Mouse (Mus musculus) neural tube, embryonic 11.5 days (tissue): Measurements from ENCODE around the gene Mapk13. TPM values are rescaled to one million over a fixed set of nuclear protein-coding genes. Genes with fewer than 3 reads are reported as not detected.
A peak's percentile ranks its signal among the peaks of the same experiment; 100 is the strongest.

ENCODE experiments used
- ATAC-seq: fragments of 200-750 bp; cut with Nextera tagmentation; 2 replicates; pipeline ENCODE4 v1.8.0; 2017; ENCODE audit warnings: moderate number of reproducible peaks, mild to moderate bottlenecking, moderate TSS enrichment, moderate library complexity; ENCODE audit not compliant: insufficient read depth, low FRiP score, low TSS enrichment
- DNase-seq: peaks from one replicate; pipeline ENCODE4 v3.0.0-alpha.2; 2015; ENCODE audit warnings: low spot score
- H3K27ac ChIP-seq: fragments of 300-500 bp; sonication (generic); 2 replicates; pipeline ENCODE4 v1.5.1; 2014; ENCODE audit warnings: low read depth, mild to moderate bottlenecking, low read length
- H3K27me3 ChIP-seq: fragments of 300-500 bp; sonication (generic); 2 replicates; pipeline ENCODE4 v1.6.1; 2014; ENCODE audit warnings: mild to moderate bottlenecking, low read length, mixed read lengths; ENCODE audit not compliant: control insufficient read depth, insufficient read depth
- H3K36me3 ChIP-seq: fragments of 300-500 bp; sonication (generic); 2 replicates; pipeline ENCODE4 v1.6.1; 2014; ENCODE audit warnings: mild to moderate bottlenecking, low read length, moderate library complexity, mixed read lengths; ENCODE audit not compliant: control insufficient read depth, insufficient read depth
- H3K4me1 ChIP-seq: fragments of 300-500 bp; sonication (generic); 2 replicates; pipeline ENCODE4 v1.6.1; 2014; ENCODE audit warnings: low read length, mixed read lengths; ENCODE audit not compliant: control insufficient read depth, insufficient read depth
- H3K4me2 ChIP-seq: fragments of 300-500 bp; sonication (generic); 2 replicates; pipeline ENCODE4 v1.6.1; 2014; ENCODE audit warnings: low read depth, mild to moderate bottlenecking, moderate library complexity
- H3K4me3 ChIP-seq: fragments of 300-500 bp; sonication (generic); 2 replicates; pipeline ENCODE4 v1.5.1; 2014; ENCODE audit warnings: low read depth, low read length
- H3K9ac ChIP-seq: fragments of 300-500 bp; sonication (generic); 2 replicates; pipeline ENCODE4 v1.6.1; 2014; ENCODE audit warnings: mild to moderate bottlenecking, low read length
- H3K9me3 ChIP-seq: fragments of 300-500 bp; sonication (generic); 2 replicates; pipeline ENCODE4 v1.6.1; 2016; ENCODE audit warnings: low read length; ENCODE audit not compliant: control insufficient read depth
- WGBS: fragments of 180-500 bp; shearing (Covaris S2); extraction: QIAGEN DNeasy Blood & Tissue Kit; methylation state at CpG from one replicate; pipeline ENCODE4 v1.1.7; 2014; 5-methylcytosine and 5-hydroxymethylcytosine counted together
- polyA plus RNA-seq: library from polyadenylated mRNA; unstranded; fragments of >200 nt; fragmentation: Nextera tagmentation; extraction: Ambion mirVana; gene quantifications from 2 replicates; pipeline ENCODE4 v1.2.1, GENCODE M21; 2014

Gene Mapk13
- polyA plus RNA-seq, 1 experiment from 2014 or later, result 1.8 TPM

DNA sequence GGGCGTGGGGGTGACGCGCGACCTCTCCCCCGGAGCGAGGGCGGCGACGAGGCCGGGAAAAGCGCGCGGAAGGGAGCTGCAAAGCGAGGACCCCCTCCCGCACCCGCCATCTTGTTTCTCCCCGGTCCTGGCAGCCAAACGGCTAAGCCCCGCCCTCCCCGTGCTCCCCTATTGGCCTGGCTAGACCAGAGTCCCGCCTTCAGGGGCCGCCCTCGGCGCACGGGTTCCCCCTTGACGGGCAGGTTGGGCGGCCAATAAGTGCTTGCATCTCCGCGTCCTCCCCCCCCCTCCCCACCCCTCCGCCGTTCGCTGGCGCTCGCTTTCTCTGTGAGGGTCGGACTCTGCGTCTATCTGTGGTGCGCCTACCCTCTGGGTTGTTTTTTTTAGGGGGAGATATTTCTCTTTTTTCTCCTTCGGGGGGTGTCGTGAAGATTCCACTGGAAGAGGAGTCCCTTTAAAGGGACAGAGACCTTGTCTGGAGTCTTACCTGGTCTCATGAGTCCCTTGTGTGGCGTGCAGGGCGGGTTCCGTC, 32.4 kb downstream of the Mapk13 start:
- peaks cover 2% of the 10 kb centered on the region; the same call in 1 of the 2 replicates for H3K4me1 ChIP-seq
- H3K27ac ChIP-seq, result peak overlapping the region; percentile 99
- H3K27me3 ChIP-seq, result no peaks in the 10 kb centered on the region
- H3K9ac ChIP-seq, result peak overlapping the region; percentile 99
- under 1% methylated on average over 27 of the region's 42 CpGs for WGBS
- H3K36me3 ChIP-seq, result peaks cover 4% of the 10 kb centered on the region
- H3K9me3 ChIP-seq, result no peaks in the 10 kb centered on the region
- DNase-seq, result peak; percentile 99
- peak overlapping the region; percentile 96 for H3K4me3 ChIP-seq
- H3K4me2 ChIP-seq, result peak overlapping the region; percentile 72
- peak; percentile 98 for ATAC-seq

DNA sequence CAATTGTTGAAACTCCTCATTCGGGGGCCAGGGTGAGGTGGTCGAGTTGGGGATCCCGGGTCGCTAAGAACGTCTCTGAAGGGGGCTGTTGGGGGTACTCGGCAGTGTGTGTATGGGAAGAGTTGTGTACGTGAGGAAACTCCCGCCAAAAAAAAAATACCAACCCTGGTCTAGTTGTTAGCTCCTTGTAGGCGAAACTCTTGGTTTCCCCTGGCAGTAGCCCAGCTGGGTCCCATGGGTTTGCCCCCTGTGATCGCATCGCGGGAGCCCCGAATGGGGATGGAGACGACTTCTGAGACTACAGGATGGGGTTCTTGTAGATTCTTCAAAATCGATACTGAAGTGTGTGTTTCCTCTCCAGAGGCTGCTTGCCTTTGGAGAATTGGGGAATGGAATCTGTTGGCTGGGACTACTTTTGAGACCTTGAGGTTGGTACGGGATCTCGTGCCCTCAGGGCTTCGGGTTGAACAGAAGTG, 32.9 kb downstream of the Mapk13 start:
- Histone ChIP-seq H3K27me3 (no peaks in the 10 kb centered on the region), H3K9ac (peak overlapping the region; percentile 70), H3K9me3 (no peaks in the 10 kb centered on the region), H3K4me3 (peak overlapping the region; percentile 96), H3K27ac (no peak overlapping the region), H3K36me3 (peaks cover 9% of the 10 kb centered on the region), H3K4me2 (peak overlapping the region; percentile 66), H3K4me1 (peaks cover 2% of the 10 kb centered on the region; the same call in 1 of the 2 replicates)
- WGBS, result 1% methylated on average over 18 of the region's 18 CpGs
- ATAC-seq (peak; percentile 15), DNase-seq (peak; percentile 20)

DNA sequence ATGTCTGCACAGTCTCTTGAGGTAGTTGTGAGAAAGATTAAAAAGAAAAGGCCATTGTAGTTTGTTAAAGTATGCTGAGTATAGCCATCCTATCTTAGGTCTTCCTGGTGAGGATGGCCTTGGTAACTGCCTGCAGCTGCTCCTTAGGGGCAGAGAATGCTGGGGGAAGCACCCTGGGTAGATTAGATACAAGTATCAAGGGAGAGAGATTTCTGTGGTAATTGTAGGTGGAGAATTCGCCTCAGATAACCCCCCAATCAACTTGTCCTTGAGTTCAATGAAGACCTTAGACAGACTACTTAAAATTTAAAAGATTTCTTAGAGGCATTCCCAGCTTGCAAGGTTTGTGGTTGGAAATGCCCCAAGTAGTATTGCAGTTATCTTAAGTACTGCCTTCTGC, 34.2 kb downstream of the Mapk13 start:
- ATAC-seq (no peak), DNase-seq (no peak)
- WGBS, result 91% methylated on average over 1 of the region's 1 CpGs
- Histone ChIP-seq H3K4me1 (peaks cover 2% of the 10 kb centered on the region; the same call in 1 of the 2 replicates), H3K36me3 (peaks cover 12% of the 10 kb centered on the region), H3K4me2 (no peak overlapping the region), H3K9me3 (no peaks in the 10 kb centered on the region), H3K27me3 (no peaks in the 10 kb centered on the region), H3K27ac (no peak overlapping the region), H3K4me3 (no peak overlapping the region), H3K9ac (no peak overlapping the region)

DNA sequence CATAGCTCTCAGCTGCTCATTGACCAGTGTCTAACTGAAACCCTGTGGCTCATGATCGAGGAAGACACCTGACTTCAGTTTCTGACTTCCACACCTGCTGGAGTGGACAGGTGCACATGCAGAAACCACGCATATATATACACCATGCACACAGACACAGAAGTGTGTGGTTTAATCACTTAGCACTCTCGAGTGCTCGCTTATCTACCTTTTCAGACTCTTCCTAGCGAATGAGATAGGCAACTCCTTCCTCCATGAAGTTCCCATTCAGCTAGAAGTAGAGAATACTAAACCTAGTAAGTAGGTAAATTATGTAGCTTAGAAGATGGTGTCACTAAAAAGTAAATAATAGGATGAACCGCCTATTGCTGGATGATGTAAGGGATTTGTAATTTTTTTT, 35.9 kb downstream of the Mapk13 start:
- no peak for ATAC-seq

DNA sequence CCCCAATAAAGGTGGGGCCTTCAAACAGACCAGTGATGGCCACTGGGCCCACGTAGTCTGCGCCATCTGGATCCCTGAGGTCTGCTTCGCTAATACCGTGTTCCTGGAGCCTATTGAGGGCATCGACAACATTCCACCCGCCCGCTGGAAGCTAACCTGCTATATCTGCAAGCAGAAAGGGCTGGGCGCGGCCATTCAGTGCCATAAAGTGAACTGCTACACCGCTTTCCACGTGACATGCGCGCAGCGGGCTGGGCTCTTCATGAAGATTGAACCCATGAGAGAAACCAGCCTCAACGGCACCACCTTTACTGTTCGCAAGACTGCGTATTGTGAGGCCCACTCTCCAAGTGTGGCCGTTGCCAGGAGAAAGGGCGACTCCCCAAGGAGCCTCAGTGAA, 37.7 kb downstream of the Mapk13 start:
- Histone ChIP-seq H3K4me2 (no peak overlapping the region), H3K9ac (no peak overlapping the region), H3K4me1 (no peaks in the 10 kb centered on the region), H3K36me3 (peaks cover 14% of the 10 kb centered on the region), H3K9me3 (no peaks in the 10 kb centered on the region), H3K27me3 (no peaks in the 10 kb centered on the region), H3K27ac (no peak overlapping the region), H3K4me3 (no peak overlapping the region)
- DNase-seq, result no peak
- ATAC-seq, result no peak
- 97% methylated on average over 19 of the region's 19 CpGs for WGBS

More for the DNA sequence above, 35.9 kb downstream of the Mapk13 start:
- H3K9me3 ChIP-seq, result no peaks in the 10 kb centered on the region
- no peaks in the 10 kb centered on the region for H3K27me3 ChIP-seq
- H3K9ac ChIP-seq, result no peak overlapping the region
- peaks cover 14% of the 10 kb centered on the region for H3K36me3 ChIP-seq
- H3K4me1 ChIP-seq, result no peaks in the 10 kb centered on the region
- H3K4me3 ChIP-seq, result no peak overlapping the region
- WGBS, result 92% methylated on average over 6 of the region's 6 CpGs
- DNase-seq, result no peak
- H3K27ac ChIP-seq, result no peak overlapping the region
- no peak overlapping the region for H3K4me2 ChIP-seq

DNA sequence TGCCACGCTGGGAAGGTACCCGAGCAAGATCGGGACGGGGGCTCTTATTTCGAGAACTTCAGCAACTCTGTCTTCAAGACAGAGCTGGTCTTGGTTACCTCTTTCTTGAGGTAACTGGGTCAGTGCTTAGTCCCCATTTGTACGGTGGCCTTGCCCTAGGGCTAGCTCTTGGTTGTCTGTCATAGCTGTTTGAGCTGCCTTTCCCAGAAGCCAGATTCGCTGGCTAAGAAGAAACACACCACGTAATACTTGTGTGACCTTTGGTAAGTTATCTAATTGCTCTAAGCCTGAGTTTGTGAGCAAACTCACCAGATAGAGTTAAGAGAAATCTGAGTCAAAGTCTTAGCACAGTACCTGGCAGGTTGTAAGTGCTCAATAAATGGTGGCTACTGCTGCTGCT, 39.6 kb downstream of the Mapk13 start:
- no peaks in the 10 kb centered on the region for H3K27me3 ChIP-seq
- peaks cover 16% of the 10 kb centered on the region for H3K36me3 ChIP-seq
- no peak overlapping the region for H3K27ac ChIP-seq
- WGBS, result 97% methylated on average over 8 of the region's 8 CpGs
- no peak for DNase-seq
- no peaks in the 10 kb centered on the region for H3K4me1 ChIP-seq
- no peak overlapping the region for H3K4me3 ChIP-seq
- no peak overlapping the region for H3K4me2 ChIP-seq
- ATAC-seq, result no peak
- no peak overlapping the region for H3K9ac ChIP-seq
- no peaks in the 10 kb centered on the region for H3K9me3 ChIP-seq

DNA sequence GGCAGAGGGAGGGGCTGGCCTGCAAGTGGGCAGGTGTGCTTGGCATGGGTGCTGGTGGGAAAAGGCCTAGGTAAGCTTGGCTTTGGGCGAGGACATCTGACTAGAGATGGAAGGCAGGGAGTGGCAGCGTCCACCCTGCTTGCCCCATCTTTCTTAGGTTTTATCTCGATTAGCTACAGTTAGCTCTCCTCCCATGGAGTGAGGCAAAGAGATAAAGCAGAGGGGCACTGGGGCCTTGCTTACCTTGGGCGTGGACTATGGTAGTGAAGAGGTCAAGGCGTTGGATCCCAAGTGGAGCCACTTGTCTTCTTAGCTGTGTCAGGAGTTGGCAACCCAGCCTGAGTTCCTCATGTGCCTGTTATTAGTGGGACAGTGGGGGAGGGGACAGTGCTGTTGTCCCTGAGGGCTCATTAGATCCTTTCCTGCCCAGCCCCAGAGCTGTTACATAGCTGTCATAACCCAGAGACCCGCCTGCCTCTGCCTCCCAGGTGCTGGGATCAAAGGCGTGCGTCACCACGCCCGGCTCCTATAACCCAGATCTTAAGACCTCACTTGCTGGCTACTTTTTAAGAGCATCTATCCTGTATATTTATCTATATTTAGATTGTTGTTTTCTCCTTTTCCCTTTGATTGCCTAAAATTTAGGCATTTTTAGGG, 40.2 kb downstream of the Mapk13 start:
- Histone ChIP-seq H3K4me3 (no peak overlapping the region), H3K9ac (no peak overlapping the region), H3K4me2 (no peak overlapping the region), H3K36me3 (peaks cover 18% of the 10 kb centered on the region), H3K27ac (no peak overlapping the region), H3K27me3 (no peaks in the 10 kb centered on the region), H3K9me3 (no peaks in the 10 kb centered on the region), H3K4me1 (no peaks in the 10 kb centered on the region)
- 97% methylated on average over 10 of the region's 10 CpGs for WGBS
- no peak for DNase-seq
- no peak for ATAC-seq

DNA sequence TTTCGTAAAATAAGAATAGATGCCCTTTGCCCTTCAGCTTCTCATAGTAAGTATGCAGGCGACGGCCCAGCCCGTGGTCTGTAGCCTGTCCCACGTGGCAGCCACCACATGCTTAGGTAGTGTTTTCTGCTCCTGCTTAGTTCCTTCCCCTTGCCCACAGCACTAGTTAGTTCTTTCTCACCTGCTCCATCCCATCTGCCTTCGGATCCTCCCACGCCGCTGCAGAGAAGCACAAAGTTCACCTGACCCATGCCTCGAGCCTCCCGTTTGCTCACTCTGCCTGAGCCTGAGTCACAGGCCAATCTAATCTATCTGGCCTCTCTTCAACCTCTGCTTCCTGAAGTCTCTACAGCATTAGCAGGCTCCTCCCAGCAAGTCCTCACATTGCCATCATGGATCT, 43.2 kb downstream of the Mapk13 start:
- H3K4me3 ChIP-seq, result no peak overlapping the region
- no peak for ATAC-seq
- peak; percentile 1 for DNase-seq
- H3K27me3 ChIP-seq, result no peaks in the 10 kb centered on the region
- no peak overlapping the region for H3K9ac ChIP-seq
- no peak overlapping the region for H3K27ac ChIP-seq
- H3K36me3 ChIP-seq, result peaks cover 18% of the 10 kb centered on the region
- no peaks in the 10 kb centered on the region for H3K4me1 ChIP-seq
- H3K4me2 ChIP-seq, result no peak overlapping the region
- 94% methylated on average over 10 of the region's 10 CpGs for WGBS
- no peaks in the 10 kb centered on the region for H3K9me3 ChIP-seq

DNA sequence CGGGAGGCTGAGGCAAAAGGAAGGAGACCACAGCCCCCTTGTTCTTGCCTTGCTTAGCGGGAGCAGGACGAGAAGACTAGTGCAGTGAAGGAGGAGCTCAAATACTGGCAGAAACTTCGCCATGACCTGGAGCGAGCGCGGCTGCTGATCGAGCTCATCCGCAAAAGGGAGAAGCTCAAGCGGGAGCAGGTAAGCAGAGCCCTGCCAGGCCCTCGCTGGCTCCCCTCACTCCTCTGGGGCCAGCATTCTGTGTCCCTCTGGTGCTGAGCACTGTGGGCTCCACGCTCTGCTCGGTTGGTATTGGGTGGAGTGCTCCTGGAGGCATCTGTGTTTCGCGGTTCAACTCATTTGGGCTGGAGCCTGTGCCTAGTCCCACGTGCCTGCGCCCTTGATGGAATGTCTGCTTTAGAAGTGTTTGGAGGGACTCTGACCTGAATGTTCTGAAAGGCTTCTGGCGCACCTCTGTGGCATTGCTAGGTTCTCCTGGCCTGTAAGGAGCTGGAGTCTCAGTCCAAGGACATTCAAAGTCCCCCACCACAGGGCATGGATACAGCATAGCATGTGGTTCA, 45.5 kb downstream of the Mapk13 start:
- DNase-seq, result peak; percentile 4
- H3K9ac ChIP-seq, result no peak overlapping the region
- H3K27me3 ChIP-seq, result no peaks in the 10 kb centered on the region

More for the DNA sequence above, 45.5 kb downstream of the Mapk13 start:
- Histone ChIP-seq H3K36me3 (peaks cover 31% of the 10 kb centered on the region), H3K9me3 (no peaks in the 10 kb centered on the region), H3K4me1 (no peaks in the 10 kb centered on the region), H3K4me2 (no peak overlapping the region), H3K4me3 (no peak overlapping the region), H3K27ac (no peak overlapping the region)
- no peak for ATAC-seq
- WGBS, result 89% methylated on average over 15 of the region's 18 CpGs
